Mouse (Mus musculus): ENCODE measurements around the gene Erg. TPM values are rescaled to one million over a fixed set of nuclear protein-coding genes. Genes with fewer than 3 reads are reported as not detected.

Gene Erg
- polyA plus RNA-seq, 1 experiment from 2014 or later = 0.75 TPM

DNA sequence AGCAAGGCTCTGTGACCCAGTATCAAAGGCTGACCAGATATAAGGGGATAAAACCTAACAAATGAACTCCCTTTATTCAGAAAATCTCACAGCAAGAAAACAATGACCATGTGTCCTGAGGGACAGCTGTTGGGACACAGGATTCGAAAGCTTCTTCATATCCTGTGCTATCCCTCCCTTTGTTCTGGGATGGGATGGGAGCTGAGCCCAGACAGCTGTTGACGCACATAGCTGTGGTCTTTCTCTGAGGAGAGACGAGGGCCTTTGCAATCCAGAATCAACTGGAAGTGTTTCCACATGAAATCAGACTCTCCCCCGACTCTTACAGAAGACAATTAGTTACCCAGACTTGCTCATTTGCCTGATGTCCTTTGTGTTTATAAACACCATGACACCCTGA is 29.6 kb downstream of the Erg start:
- Histone ChIP-seq H3K9me3 (replicated peaks; ENCODE audit: control insufficient read depth, low read length) (no peaks in the 10 kb centered on the region), H3K9ac (ENCODE audit: low read length) (no peak overlapping the region), H3K4me2 (ENCODE audit: low read length) (no peak overlapping the region), H3K4me1 (ENCODE audit: control insufficient read depth, insufficient read depth, low read length) (no peaks in the 10 kb centered on the region), H3K4me3 (ENCODE audit: low read depth, low read length) (no peak overlapping the region), H3K27ac (ENCODE audit: low read depth, low read length) (no peak overlapping the region), H3K27me3 (replicated peaks; ENCODE audit: control insufficient read depth, insufficient read depth, low read length) (no peaks in the 10 kb centered on the region), H3K36me3 (ENCODE audit: control insufficient read depth, insufficient read depth, low read length) (no peaks in the 10 kb centered on the region)
- 69% methylated on average over 4 of the region's 4 CpGs for WGBS
- ATAC-seq (no peak), DNase-seq (ENCODE audit: low spot score) (no peak)

DNA sequence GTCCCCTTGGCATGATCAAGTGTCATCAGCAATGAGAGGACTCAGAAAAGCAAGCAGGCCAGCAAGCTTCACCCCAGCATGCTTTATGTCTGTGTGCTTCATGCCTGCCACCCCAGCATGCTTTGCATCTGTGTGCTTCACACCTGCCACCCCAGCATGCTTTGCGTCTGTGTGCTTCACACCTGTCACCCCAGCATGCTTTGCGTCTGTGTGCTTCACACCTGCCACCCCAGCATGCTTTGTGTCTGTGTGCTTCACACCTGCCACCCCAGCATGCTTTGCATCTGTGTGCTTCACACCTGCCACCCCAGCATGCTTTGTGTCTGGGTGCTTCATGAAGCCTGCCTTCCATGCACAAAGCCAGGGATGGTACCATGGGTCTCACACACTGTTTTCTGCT is 33.3 kb downstream of the Erg start:
- WGBS = 94% methylated on average over 2 of the region's 2 CpGs
- no peak for ATAC-seq
- no peaks in the 10 kb centered on the region for H3K27me3 ChIP-seq (replicated peaks; ENCODE audit: control insufficient read depth, insufficient read depth, low read length)
- no peak overlapping the region for H3K4me2 ChIP-seq (ENCODE audit: low read length)
- H3K27ac ChIP-seq (ENCODE audit: low read depth, low read length) = no peak overlapping the region
- no peak overlapping the region for H3K9ac ChIP-seq (ENCODE audit: low read length)
- H3K36me3 ChIP-seq (ENCODE audit: control insufficient read depth, insufficient read depth, low read length) = no peaks in the 10 kb centered on the region
- H3K4me3 ChIP-seq (ENCODE audit: low read depth, low read length) = no peak overlapping the region
- DNase-seq (ENCODE audit: low spot score) = no peak
- no peaks in the 10 kb centered on the region for H3K4me1 ChIP-seq (ENCODE audit: control insufficient read depth, insufficient read depth, low read length)
- no peaks in the 10 kb centered on the region for H3K9me3 ChIP-seq (replicated peaks; ENCODE audit: control insufficient read depth, low read length)

DNA sequence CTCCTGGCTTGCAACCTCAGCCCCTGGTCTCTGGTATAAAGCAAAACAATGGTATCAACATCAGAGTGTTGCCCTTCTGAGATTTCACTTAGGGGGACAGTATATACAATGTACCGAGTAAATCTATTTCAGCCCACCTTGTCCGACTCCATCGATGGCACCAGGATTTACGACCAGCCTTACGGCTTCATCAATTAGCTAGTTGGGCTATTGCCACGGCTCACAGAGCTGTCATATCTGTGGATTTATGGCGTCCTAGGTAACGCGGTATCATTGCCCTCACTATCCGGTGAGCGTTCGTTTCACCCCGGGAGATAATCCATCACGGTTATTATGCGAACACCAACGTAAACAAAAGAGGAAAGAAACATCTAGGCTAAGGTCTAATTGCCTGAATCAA is 33.9 kb downstream of the Erg start:
- DNase-seq (ENCODE audit: low spot score) = peak; percentile 6

DNA sequence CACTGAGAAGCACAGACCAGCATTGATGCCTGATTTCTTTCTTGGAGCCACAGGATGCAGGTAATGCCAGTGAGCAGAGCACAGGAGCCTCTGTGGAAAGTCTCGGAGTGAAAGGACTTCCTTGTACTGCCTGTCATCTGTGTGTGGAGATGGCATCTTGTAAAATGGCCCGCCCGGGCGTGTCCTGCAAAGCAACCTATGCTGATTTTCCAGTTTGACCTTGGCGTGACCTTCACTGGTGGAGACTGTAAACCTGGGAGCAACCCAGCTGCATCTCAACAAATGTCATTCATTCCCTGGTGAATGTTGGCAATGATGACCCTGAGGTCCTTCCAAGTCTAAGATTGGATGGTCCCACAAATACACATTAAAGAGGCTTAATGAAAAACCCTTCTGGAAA is 35.9 kb downstream of the Erg start:
- no peaks in the 10 kb centered on the region for H3K36me3 ChIP-seq (ENCODE audit: control insufficient read depth, insufficient read depth, low read length)
- H3K4me2 ChIP-seq (ENCODE audit: low read length) = no peak overlapping the region
- ATAC-seq (no peak), DNase-seq (ENCODE audit: low spot score) (no peak)
- no peak overlapping the region for H3K4me3 ChIP-seq (ENCODE audit: low read depth, low read length)
- WGBS = 86% methylated on average over 5 of the region's 5 CpGs
- no peak overlapping the region for H3K27ac ChIP-seq (ENCODE audit: low read depth, low read length)
- no peaks in the 10 kb centered on the region for H3K4me1 ChIP-seq (ENCODE audit: control insufficient read depth, insufficient read depth, low read length)
- no peaks in the 10 kb centered on the region for H3K9me3 ChIP-seq (replicated peaks; ENCODE audit: control insufficient read depth, low read length)
- no peak overlapping the region for H3K9ac ChIP-seq (ENCODE audit: low read length)
- no peaks in the 10 kb centered on the region for H3K27me3 ChIP-seq (replicated peaks; ENCODE audit: control insufficient read depth, insufficient read depth, low read length)

More for the DNA sequence above, 33.9 kb downstream of the Erg start:
- 78% methylated on average over 16 of the region's 16 CpGs for WGBS
- Histone ChIP-seq H3K4me2 (ENCODE audit: low read length) (no peak overlapping the region), H3K27me3 (replicated peaks; ENCODE audit: control insufficient read depth, insufficient read depth, low read length) (no peaks in the 10 kb centered on the region), H3K9ac (ENCODE audit: low read length) (no peak overlapping the region), H3K9me3 (replicated peaks; ENCODE audit: control insufficient read depth, low read length) (no peaks in the 10 kb centered on the region), H3K36me3 (ENCODE audit: control insufficient read depth, insufficient read depth, low read length) (no peaks in the 10 kb centered on the region), H3K27ac (ENCODE audit: low read depth, low read length) (no peak overlapping the region), H3K4me1 (ENCODE audit: control insufficient read depth, insufficient read depth, low read length) (no peaks in the 10 kb centered on the region), H3K4me3 (ENCODE audit: low read depth, low read length) (no peak overlapping the region)
- no peak for ATAC-seq

DNA sequence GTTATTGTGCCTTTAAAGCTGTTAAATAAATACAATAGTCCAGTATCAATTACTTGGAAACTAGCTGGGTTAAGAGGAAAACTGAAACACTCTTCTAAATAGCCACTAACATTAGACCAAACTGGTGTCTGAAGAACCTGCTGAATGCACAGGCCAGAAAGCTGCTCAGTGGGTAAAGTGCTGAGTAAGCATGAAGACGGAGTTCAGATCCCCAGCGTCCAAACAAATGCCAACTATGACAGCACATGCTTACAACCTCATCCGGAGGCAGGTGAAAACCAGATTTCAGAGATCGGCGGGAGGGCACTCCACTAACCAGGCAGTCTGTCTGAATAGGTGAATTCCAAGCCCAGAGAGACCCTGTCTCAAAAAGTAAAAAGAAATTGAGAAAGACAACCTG is 41.6 kb downstream of the Erg start:
- H3K4me1 ChIP-seq (ENCODE audit: control insufficient read depth, insufficient read depth, low read length) = no peaks in the 10 kb centered on the region
- no peak overlapping the region for H3K27ac ChIP-seq (ENCODE audit: low read depth, low read length)
- WGBS = 86% methylated on average over 5 of the region's 5 CpGs
- H3K9me3 ChIP-seq (replicated peaks; ENCODE audit: control insufficient read depth, low read length) = no peaks in the 10 kb centered on the region
- no peak overlapping the region for H3K4me2 ChIP-seq (ENCODE audit: low read length)
- no peaks in the 10 kb centered on the region for H3K36me3 ChIP-seq (ENCODE audit: control insufficient read depth, insufficient read depth, low read length)
- ATAC-seq = no peak
- no peak for DNase-seq (ENCODE audit: low spot score)
- no peaks in the 10 kb centered on the region for H3K27me3 ChIP-seq (replicated peaks; ENCODE audit: control insufficient read depth, insufficient read depth, low read length)
- H3K4me3 ChIP-seq (ENCODE audit: low read depth, low read length) = no peak overlapping the region
- no peak overlapping the region for H3K9ac ChIP-seq (ENCODE audit: low read length)

DNA sequence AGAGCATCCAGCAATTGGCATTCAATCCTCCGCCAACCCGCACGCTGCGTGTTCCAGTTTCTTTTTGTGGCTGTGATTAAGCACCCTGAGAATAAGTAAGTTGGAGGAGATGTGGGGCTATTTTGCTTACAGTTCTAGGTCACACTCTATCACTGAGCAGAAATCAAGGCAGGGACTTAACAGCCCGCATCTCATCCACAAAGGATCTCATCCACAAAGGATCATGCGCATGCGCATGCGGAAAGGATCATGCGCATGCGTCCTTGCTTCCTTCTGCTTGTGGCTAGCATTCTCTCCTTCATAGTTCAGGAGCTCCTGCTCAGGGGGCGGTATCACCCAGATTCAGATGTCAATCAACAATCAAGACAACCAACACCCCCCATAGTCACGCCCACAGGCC is 42.9 kb downstream of the Erg start:
- no peaks in the 10 kb centered on the region for H3K36me3 ChIP-seq (ENCODE audit: control insufficient read depth, insufficient read depth, low read length)
- H3K4me2 ChIP-seq (ENCODE audit: low read length) = no peak overlapping the region
- no peak overlapping the region for H3K9ac ChIP-seq (ENCODE audit: low read length)
- H3K4me3 ChIP-seq (ENCODE audit: low read depth, low read length) = no peak overlapping the region
- 93% methylated on average over 12 of the region's 12 CpGs for WGBS
- no peaks in the 10 kb centered on the region for H3K27me3 ChIP-seq (replicated peaks; ENCODE audit: control insufficient read depth, insufficient read depth, low read length)
- H3K27ac ChIP-seq (ENCODE audit: low read depth, low read length) = no peak overlapping the region
- no peaks in the 10 kb centered on the region for H3K9me3 ChIP-seq (replicated peaks; ENCODE audit: control insufficient read depth, low read length)
- DNase-seq (ENCODE audit: low spot score) (no peak), ATAC-seq (no peak)
- H3K4me1 ChIP-seq (ENCODE audit: control insufficient read depth, insufficient read depth, low read length) = no peaks in the 10 kb centered on the region

DNA sequence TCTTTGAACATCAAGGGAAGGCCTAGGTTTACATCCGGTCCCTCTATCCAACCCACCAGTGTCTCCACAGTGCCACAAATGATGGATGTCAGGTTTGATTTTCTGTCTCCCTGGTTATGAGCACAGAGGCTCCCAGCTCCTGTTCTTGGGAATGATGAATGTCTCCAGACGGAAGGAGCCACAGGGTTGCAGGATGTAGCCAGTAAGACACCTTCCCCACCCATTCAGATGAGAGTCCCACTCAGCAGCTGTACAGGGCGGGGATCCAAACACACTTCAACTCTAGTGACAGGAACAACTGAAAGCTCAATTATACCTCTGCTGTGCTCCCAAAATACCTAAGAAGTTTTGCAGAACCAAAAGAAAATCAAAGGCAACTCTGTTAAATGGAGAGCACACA is 51.2 kb downstream of the Erg start:
- WGBS = 79% methylated on average over 3 of the region's 3 CpGs
- 0 out of 2 replicates have a peak, but pooled peaks cover 3% of the 10 kb centered on the region for H3K27me3 ChIP-seq (replicated peaks; ENCODE audit: control insufficient read depth, insufficient read depth, low read length)
- no peak overlapping the region for H3K9ac ChIP-seq (ENCODE audit: low read length)
- H3K4me3 ChIP-seq (ENCODE audit: low read depth, low read length) = no peak overlapping the region
- no peak for DNase-seq (ENCODE audit: low spot score)
- H3K4me2 ChIP-seq (ENCODE audit: low read length) = no peak overlapping the region
- no peaks in the 10 kb centered on the region for H3K9me3 ChIP-seq (replicated peaks; ENCODE audit: control insufficient read depth, low read length)
- H3K4me1 ChIP-seq (ENCODE audit: control insufficient read depth, insufficient read depth, low read length) = no peaks in the 10 kb centered on the region
- no peak for ATAC-seq
- no peak overlapping the region for H3K27ac ChIP-seq (ENCODE audit: low read depth, low read length)
- no peaks in the 10 kb centered on the region for H3K36me3 ChIP-seq (ENCODE audit: control insufficient read depth, insufficient read depth, low read length)

DNA sequence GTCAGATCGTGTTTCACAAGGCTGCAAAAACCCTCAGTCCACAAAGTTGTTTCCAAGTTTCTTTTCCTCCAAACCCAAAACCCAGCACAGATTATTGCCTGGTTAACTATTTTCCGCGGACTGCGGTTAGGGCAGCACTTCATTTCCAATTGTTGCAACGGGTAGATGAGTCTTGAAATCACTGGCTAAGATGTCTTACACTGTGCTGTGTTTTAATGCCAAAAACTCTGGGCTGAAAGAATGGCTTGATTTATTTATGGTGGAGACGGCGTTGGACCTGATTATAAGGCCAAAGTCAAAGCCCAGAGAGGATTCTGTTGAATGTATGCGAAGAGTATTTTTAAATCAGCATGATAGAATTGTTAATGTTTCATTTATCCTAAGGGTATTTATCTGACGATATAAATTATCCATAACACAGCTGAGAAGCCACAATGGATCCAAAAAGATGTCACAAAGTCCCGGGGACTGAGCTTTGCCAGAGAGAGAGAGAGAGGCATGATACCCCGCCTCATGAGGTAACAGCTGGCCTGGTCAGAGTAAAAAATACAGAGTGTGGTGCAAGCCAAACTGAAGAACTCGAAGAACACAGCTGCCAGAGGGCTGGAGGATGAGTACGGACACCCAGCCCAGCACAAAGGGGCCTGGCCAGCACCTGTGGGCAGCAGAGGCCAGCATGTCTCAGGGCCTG is 53.9 kb downstream of the Erg start:
- H3K36me3 ChIP-seq (ENCODE audit: control insufficient read depth, insufficient read depth, low read length) = no peaks in the 10 kb centered on the region
- no peaks in the 10 kb centered on the region for H3K4me1 ChIP-seq (ENCODE audit: control insufficient read depth, insufficient read depth, low read length)
- WGBS = 87% methylated on average over 13 of the region's 13 CpGs
- 0 out of 2 replicates have a peak, but pooled peaks cover 3% of the 10 kb centered on the region for H3K27me3 ChIP-seq (replicated peaks; ENCODE audit: control insufficient read depth, insufficient read depth, low read length)
- DNase-seq (ENCODE audit: low spot score) (no peak), ATAC-seq (no peak)
- no peak overlapping the region for H3K4me3 ChIP-seq (ENCODE audit: low read depth, low read length)
- no peak overlapping the region for H3K27ac ChIP-seq (ENCODE audit: low read depth, low read length)
- no peak overlapping the region for H3K9ac ChIP-seq (ENCODE audit: low read length)
- no peaks in the 10 kb centered on the region for H3K9me3 ChIP-seq (replicated peaks; ENCODE audit: control insufficient read depth, low read length)
- H3K4me2 ChIP-seq (ENCODE audit: low read length) = no peak overlapping the region

DNA sequence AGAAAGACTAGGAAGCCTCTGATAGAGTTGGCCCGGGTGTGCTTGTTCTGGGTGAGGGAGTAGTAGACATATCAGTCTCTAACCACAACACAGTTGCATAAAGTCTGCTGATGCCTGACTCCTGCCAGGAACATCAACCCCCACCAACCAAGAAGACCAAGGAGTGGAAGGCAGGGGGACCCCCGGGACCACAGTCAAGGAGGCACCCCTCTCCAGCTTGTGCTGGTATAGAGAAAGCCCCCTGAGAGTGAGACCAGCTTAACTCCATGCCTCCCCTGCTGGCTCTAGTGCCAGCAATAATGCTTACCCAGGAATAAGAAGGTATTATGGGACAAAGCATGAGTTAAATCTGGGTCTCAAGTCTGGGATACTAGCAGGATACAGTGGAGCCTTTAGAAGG is 58.8 kb downstream of the Erg start:
- no peak overlapping the region for H3K4me2 ChIP-seq (ENCODE audit: low read length)
- no peak for DNase-seq (ENCODE audit: low spot score)
- no peaks in the 10 kb centered on the region for H3K36me3 ChIP-seq (ENCODE audit: control insufficient read depth, insufficient read depth, low read length)
- H3K27me3 ChIP-seq (replicated peaks; ENCODE audit: control insufficient read depth, insufficient read depth, low read length) = no peaks in the 10 kb centered on the region
- H3K4me1 ChIP-seq (ENCODE audit: control insufficient read depth, insufficient read depth, low read length) = no peaks in the 10 kb centered on the region
- H3K27ac ChIP-seq (ENCODE audit: low read depth, low read length) = no peak overlapping the region
- ATAC-seq = no peak
- WGBS = 92% methylated on average over 2 of the region's 2 CpGs
- H3K9me3 ChIP-seq (replicated peaks; ENCODE audit: control insufficient read depth, low read length) = no peaks in the 10 kb centered on the region
- H3K9ac ChIP-seq (ENCODE audit: low read length) = no peak overlapping the region
- no peak overlapping the region for H3K4me3 ChIP-seq (ENCODE audit: low read depth, low read length)

All from forebrain, embryonic 14.5 days (tissue).